Mouse (Mus musculus) stomach, embryonic 15.5 days (tissue): ENCODE results near the gene Proser2. TPM values are rescaled to one million over a fixed set of nuclear protein-coding genes. Genes with fewer than 3 reads are reported as not detected.

Experiments
- ATAC-seq: fragments of 200-750 bp; cut with Nextera tagmentation; 2 replicates; pipeline ENCODE4 v1.8.0; 2017; ENCODE audit warnings: low read depth, moderate number of reproducible peaks, moderate TSS enrichment; ENCODE audit not compliant: insufficient read depth, low FRiP score
- H3K27ac ChIP-seq: fragments of 300-500 bp; sonication (generic); 2 replicates; pipeline ENCODE4 v1.5.1; 2015; ENCODE audit warnings: mild to moderate bottlenecking, inconsistent platforms
- H3K27me3 ChIP-seq: fragments of 300-500 bp; sonication (generic); replicated peaks from 2 replicates; pipeline ENCODE4 v1.6.1; 2015; ENCODE audit warnings: inconsistent platforms
- H3K36me3 ChIP-seq: fragments of 300-500 bp; sonication (generic); 2 replicates; pipeline ENCODE4 v1.6.1; 2015; ENCODE audit warnings: inconsistent platforms
- H3K4me1 ChIP-seq: fragments of 300-500 bp; sonication (generic); 2 replicates; pipeline ENCODE4 v1.6.1; 2015; ENCODE audit warnings: inconsistent platforms
- H3K4me2 ChIP-seq: fragments of 300-500 bp; sonication (generic); 2 replicates; pipeline ENCODE4 v1.6.1; 2015; ENCODE audit warnings: mild to moderate bottlenecking, inconsistent platforms
- H3K4me3 ChIP-seq: fragments of 300-500 bp; sonication (generic); replicated peaks from 2 replicates; pipeline ENCODE4 v1.5.1; 2015; ENCODE audit warnings: inconsistent platforms
- H3K9ac ChIP-seq: fragments of 300-500 bp; sonication (generic); 2 replicates; pipeline ENCODE4 v1.6.1; 2015; ENCODE audit warnings: inconsistent platforms
- H3K9me3 ChIP-seq: fragments of 300-500 bp; sonication (generic); 2 replicates; pipeline ENCODE4 v1.6.1; 2016; ENCODE audit warnings: inconsistent platforms
- WGBS: fragments of 180-500 bp; shearing (Covaris S2); methylation state at CpG from one replicate; pipeline ENCODE4 v1.1.7; 2015; 5-methylcytosine and 5-hydroxymethylcytosine counted together
- polyA plus RNA-seq: library from polyadenylated mRNA; unstranded; fragments of >200 nt; fragmentation: Nextera tagmentation; extraction: Ambion mirVana; gene quantifications from 2 replicates; pipeline ENCODE4 v1.2.1, GENCODE M21; 2015

Gene Proser2
- polyA plus RNA-seq, 1 experiment from 2014 or later, result 29.0 TPM

- Histone ChIP-seq H3K27me3 (no peaks in the 10 kb centered on the region), H3K36me3 (no peaks in the 10 kb centered on the region), H3K4me2 (no peak overlapping the region), H3K9me3 (no peaks in the 10 kb centered on the region), H3K4me1 (no peaks in the 10 kb centered on the region), H3K9ac (no peak overlapping the region), H3K4me3 (no peak overlapping the region), H3K27ac (no peak overlapping the region)
- ATAC-seq, result no peak
- WGBS, result 94% methylated on average over 5 of the region's 5 CpGs
These were observed 42.9 kb downstream of the Proser2 start for GRCm38 (mm10) chr2:6087151-6087550.

DNA sequence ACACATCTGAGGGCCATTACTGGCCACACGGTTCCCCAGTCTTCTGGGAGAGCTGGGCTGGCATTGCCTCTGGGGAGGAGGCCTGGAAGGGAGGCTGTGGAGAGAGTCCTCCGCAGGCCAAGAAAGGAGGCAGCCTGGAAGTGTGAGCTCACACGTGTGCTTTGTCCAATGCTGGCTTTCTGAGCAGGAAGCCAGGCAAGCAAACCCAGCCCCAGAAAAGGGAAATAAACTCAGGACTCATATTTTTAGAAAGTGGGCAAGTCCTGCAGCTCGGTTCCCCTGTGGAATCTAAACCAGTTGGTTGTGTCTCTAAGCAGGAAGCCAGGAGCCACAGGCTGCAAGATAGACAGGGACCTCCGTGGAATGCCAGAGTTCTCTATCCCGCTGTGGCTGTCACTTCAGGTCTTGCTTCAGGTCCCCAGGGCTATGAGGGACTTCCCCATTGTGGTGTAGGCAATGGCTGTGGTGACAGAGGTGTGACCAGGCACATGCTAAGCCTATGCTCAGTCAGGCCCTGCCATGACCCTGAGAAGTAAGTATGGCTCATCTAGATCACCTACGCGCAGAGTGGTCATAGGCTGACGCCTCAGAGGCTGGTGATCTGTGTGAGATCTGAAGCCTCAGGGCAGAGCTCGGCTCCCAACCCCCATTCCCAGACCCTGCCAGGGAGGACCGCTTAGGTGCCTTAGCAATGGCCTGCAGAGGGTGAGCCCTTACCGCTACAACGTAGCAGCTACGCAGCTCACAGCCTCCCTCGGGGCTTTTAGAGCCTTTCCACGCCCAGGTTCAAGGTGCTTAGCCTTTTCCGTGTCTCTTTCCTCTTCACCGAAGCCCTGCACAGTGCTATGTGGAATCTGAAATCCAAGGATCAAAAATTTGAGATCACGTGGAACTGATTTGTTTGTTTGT lies 44.1 kb downstream of the Proser2 start:
- Histone ChIP-seq H3K27me3 (no peaks in the 10 kb centered on the region), H3K36me3 (no peaks in the 10 kb centered on the region), H3K27ac (no peak overlapping the region), H3K4me1 (0 out of 2 replicates have a peak, but pooled peaks cover 5% of the 10 kb centered on the region), H3K9ac (no peak overlapping the region), H3K4me3 (no peak overlapping the region), H3K9me3 (no peaks in the 10 kb centered on the region), H3K4me2 (no peak overlapping the region)
- ATAC-seq, result no peak
- 68% methylated on average over 19 of the region's 19 CpGs for WGBS

- Histone ChIP-seq H3K27ac (no peak overlapping the region), H3K27me3 (no peaks in the 10 kb centered on the region), H3K36me3 (no peaks in the 10 kb centered on the region), H3K4me1 (0 out of 2 replicates have a peak, but pooled peaks cover 5% of the 10 kb centered on the region), H3K4me3 (no peak overlapping the region), H3K9ac (no peak overlapping the region), H3K4me2 (no peak overlapping the region), H3K9me3 (no peaks in the 10 kb centered on the region)
- WGBS, result 94% methylated on average over 1 of the region's 1 CpGs
- no peak for ATAC-seq
These were observed 46.3 kb downstream of the Proser2 start for GRCm38 (mm10) chr2:6083696-6084095.

DNA sequence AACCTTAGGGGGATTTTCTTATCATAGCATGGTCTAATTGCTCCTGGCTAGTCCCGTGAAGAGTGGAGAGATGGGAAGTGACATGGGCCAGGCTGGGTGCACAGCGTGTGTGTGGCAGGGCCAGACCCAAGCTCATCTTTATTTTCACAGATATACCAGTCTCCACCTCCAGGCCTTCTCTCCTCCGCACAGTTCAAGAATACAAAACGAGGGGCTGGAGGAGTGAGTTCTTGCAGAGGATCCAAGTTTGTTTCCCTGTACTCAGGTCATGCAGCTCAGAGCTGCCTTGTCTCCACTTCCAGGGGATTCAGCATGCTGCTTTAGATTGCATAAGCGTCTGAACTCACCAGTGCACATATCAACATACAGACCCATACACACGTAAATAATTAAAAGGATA lies 47.4 kb downstream of the Proser2 start:
- no peak for ATAC-seq
- no peaks in the 10 kb centered on the region for H3K36me3 ChIP-seq
- H3K4me3 ChIP-seq, result no peak overlapping the region
- H3K27me3 ChIP-seq, result no peaks in the 10 kb centered on the region
- no peak overlapping the region for H3K27ac ChIP-seq
- WGBS, result 80% methylated on average over 6 of the region's 6 CpGs
- 0 out of 2 replicates have a peak, but pooled peaks cover 5% of the 10 kb centered on the region for H3K4me1 ChIP-seq
- no peaks in the 10 kb centered on the region for H3K9me3 ChIP-seq
- H3K9ac ChIP-seq, result no peak overlapping the region
- no peak overlapping the region for H3K4me2 ChIP-seq

DNA sequence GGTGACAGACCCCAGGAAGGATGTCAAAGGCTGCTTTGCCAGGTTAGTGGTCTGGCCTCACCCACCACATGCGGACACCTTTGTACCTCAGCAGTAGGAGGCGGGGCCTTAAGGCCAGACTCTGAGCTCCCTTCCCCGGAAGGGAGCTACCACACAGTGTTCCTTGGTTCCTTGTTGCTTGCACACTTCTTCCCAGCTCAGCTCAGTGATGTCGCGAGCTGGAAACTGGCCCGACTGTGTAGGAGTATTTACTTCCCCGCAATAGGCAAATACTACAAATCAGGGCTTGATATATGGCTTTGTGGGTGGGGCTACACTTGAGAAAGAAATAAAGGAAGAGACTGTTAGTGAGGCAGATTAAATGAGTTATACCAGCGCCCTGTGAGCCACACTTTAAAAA lies 48.9 kb downstream of the Proser2 start:
- peak overlapping the region; percentile 78 for H3K27ac ChIP-seq
- H3K9me3 ChIP-seq, result no peaks in the 10 kb centered on the region
- H3K9ac ChIP-seq, result no peak overlapping the region
- H3K4me1 ChIP-seq, result 0 out of 2 replicates have a peak, but pooled peaks cover 5% of the 10 kb centered on the region
- no peaks in the 10 kb centered on the region for H3K36me3 ChIP-seq
- no peaks in the 10 kb centered on the region for H3K27me3 ChIP-seq
- 24% methylated on average over 8 of the region's 8 CpGs for WGBS
- H3K4me3 ChIP-seq, result no peak overlapping the region
- no peak overlapping the region for H3K4me2 ChIP-seq
- peak; percentile 84 for ATAC-seq

DNA sequence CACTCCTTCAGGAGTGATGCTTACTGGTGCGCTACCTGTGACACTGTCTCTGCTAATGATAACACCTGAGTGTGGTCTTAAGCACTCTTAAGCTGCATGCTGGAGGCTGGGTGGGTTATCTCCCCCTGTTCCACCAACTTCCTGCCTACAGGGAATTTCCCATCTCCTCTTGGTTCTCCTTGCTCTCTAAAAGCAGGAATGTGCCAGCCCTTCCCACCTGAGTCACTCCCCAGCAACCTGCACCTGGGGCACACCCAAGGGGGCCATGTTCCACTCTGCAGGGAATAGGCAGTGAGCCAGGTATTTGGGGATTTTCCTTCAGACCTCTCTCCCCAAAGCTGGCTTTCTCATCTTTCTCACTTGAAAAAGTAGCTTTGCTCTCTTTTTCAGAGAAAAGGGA lies 50.0 kb downstream of the Proser2 start:
- no peak for ATAC-seq
- Histone ChIP-seq H3K27ac (peak overlapping the region; percentile 78; the same call in 1 of the 2 replicates), H3K9ac (no peak overlapping the region), H3K4me2 (no peak overlapping the region), H3K9me3 (no peaks in the 10 kb centered on the region), H3K27me3 (no peaks in the 10 kb centered on the region), H3K4me1 (peaks cover 10% of the 10 kb centered on the region; the same call in 1 of the 2 replicates), H3K4me3 (no peak overlapping the region), H3K36me3 (no peaks in the 10 kb centered on the region)
- 92% methylated on average over 1 of the region's 1 CpGs for WGBS

DNA sequence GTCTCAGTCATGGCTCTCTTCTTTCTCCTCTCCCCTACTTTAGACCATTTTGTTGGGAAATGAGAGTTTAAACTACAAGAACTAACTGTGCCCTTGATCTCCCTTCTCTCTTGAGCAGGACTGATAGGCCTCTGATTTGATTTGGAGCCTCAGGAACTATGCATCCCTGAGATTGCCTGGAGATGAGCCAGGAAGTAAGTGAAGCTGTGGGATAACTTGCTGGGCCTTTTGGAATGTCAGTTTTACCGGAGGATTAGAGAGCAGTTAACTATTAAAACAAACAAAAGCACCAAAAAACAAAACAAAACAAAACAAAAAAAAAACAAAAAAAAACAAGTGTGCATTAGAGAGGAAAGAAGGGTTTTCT lies 54.5 kb downstream of the Proser2 start:
- peaks cover 25% of the 10 kb centered on the region for H3K4me1 ChIP-seq
- no peak overlapping the region; the same call in 1 of the 2 replicates for H3K27ac ChIP-seq
- H3K4me3 ChIP-seq, result no peak overlapping the region
- no peaks in the 10 kb centered on the region for H3K9me3 ChIP-seq
- ATAC-seq, result no peak
- H3K4me2 ChIP-seq, result no peak overlapping the region
- H3K36me3 ChIP-seq, result no peaks in the 10 kb centered on the region
- 31% methylated on average over 1 of the region's 1 CpGs for WGBS
- no peak overlapping the region for H3K9ac ChIP-seq
- H3K27me3 ChIP-seq, result no peaks in the 10 kb centered on the region

DNA sequence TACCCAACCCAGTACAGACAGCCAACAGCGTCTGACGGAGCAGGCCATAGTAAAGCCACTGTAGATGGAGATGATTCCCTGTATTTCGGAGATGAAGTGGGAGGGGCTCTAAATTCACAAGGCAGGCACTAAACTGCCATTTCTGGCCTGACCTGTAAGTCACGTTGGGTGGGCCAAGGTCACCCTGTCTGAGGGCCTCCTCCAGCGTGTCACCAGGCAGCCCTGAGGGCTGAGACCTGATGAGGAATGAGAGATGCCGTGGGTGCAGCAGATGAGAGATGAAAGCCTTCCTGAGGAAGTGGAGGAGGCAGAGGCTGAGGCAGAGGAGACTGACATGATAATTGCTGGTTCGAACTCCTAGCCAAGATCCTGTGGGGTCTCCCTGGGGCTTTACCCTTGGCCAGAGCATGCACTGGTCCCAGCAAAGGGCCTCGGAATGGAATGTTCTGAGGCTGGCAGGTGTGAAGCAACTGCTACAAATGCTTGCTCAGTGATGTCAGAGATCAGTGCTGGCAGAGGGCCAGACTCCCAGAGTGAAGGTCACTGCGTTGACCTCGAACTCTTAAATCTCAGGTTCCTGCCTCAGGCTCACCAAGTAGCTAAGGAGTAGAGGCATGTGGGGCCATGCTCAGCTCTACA lies 55.0 kb downstream of the Proser2 start:
- Histone ChIP-seq H3K36me3 (no peaks in the 10 kb centered on the region), H3K27ac (no peak overlapping the region; the same call in 1 of the 2 replicates), H3K9me3 (no peaks in the 10 kb centered on the region), H3K27me3 (no peaks in the 10 kb centered on the region), H3K4me1 (peaks cover 25% of the 10 kb centered on the region), H3K4me3 (no peak overlapping the region), H3K9ac (no peak overlapping the region), H3K4me2 (no peak overlapping the region)
- ATAC-seq, result peak; percentile 23; the same call in 1 of the 2 replicates
- 47% methylated on average over 10 of the region's 10 CpGs for WGBS

GRCm38 (mm10) chr2:6072685-6073260 lies 57.2 kb downstream of the Proser2 start:
- H3K27me3 ChIP-seq, result no peaks in the 10 kb centered on the region
- ATAC-seq, result no peak
- H3K4me2 ChIP-seq, result no peak overlapping the region
- no peaks in the 10 kb centered on the region for H3K36me3 ChIP-seq
- H3K27ac ChIP-seq, result 0 out of 2 replicates have a peak overlapping the region, but pooled peaks have one; percentile 11
- H3K9me3 ChIP-seq, result no peaks in the 10 kb centered on the region
- H3K4me3 ChIP-seq, result no peak overlapping the region
- WGBS, result 57% methylated on average over 7 of the region's 7 CpGs
- H3K4me1 ChIP-seq, result peaks cover 25% of the 10 kb centered on the region
- no peak overlapping the region for H3K9ac ChIP-seq

DNA sequence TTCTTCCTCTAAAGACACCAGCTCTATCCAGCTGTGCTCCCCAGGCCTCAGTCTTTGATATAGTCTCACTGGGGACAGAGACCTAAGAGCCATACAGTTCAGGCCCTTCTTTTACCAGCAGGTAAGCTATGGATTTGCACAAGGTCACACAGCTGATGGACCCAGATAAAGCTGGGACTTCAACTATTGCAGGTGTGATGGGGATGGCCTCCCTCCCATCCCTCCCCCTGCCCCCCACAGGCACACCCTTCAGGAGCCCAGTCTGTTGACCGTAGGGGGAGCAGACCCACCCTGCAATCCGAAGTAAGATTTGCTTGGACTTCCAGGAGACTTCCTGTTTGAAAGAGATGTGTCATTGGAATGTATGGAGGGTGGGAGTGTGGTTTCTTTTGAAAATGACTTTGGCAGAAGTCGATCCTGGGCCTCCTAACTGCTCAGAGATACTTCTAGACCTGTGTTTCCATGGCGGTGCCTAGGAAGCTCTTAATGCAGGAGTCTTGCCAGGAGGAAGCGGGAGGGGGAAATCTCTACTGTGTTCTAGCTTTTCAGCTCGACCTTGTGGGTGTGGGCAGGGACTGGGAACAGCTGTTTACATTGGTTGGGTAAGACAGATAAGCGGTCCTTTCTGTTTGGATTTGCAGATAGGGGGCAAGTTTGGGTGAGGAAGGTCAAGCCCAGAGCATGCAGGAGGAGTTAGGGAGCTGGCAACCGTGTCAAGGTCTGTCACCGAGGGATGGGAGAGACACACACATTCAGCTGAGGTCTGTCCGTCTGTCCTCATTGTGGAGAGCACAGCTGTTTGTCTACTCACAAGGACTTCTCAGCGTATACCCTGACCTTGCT lies 58.2 kb downstream of the Proser2 start:
- Histone ChIP-seq H3K4me1 (peaks cover 25% of the 10 kb centered on the region), H3K27me3 (no peaks in the 10 kb centered on the region), H3K9me3 (no peaks in the 10 kb centered on the region), H3K4me3 (no peak overlapping the region), H3K4me2 (0 out of 2 replicates have a peak overlapping the region, but pooled peaks have one; percentile 8), H3K36me3 (no peaks in the 10 kb centered on the region), H3K27ac (peak overlapping the region; percentile 68), H3K9ac (no peak overlapping the region)
- 25% methylated on average over 11 of the region's 11 CpGs for WGBS
- peak; percentile 80 for ATAC-seq

DNA sequence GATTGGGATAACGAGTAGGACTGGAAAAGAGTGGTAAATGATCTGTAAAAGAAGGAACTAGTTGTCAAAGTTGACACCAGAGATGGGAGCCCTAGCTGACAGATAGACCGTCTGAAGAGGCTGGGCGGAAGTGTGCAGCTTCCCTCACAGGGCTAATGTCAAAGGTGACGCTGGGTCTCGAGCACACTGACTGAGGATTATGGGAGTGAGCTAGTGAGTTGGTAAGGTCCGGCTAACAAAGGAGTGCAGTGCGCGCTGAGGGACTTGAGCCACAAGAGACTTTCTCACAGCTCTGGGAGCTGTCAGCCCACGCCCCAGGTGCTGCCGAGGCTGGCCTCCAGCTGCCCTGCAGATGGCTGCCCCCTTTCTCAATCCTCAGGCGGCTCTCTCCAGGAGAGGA lies 59.1 kb downstream of the Proser2 start:
- Histone ChIP-seq H3K9ac (no peak overlapping the region), H3K27ac (peak overlapping the region; percentile 68; the same call in 1 of the 2 replicates), H3K4me2 (no peak overlapping the region), H3K4me1 (peaks cover 25% of the 10 kb centered on the region), H3K9me3 (no peaks in the 10 kb centered on the region), H3K4me3 (no peak overlapping the region), H3K27me3 (no peaks in the 10 kb centered on the region), H3K36me3 (no peaks in the 10 kb centered on the region)
- ATAC-seq, result no peak
- 37% methylated on average over 11 of the region's 11 CpGs for WGBS
